21 mouse cellular contexts compared by ENCODE assay signal in genomic region chr3:38461742-38462141, GRCm38 (mm10). TPM values are rescaled to one million over a fixed set of nuclear protein-coding genes. Genes with fewer than 3 reads are reported as not detected.
DNase-seq lines count a peak whose midpoint lies in the region; ATAC-seq and TF ChIP-seq lines count a peak whose summit lies in the region.
"Had no signal": no experiment of that assay in that cellular context is flagged by ENCODE, and none has a peak within 500 bp of the region (broad histone marks: within the 10 kb centered on the region; RNA-seq: fewer than 3 reads in every experiment).

No protein-coding gene starts in this region.

- H3K27ac ChIP-seq in intestine, postnatal 0 days (ENCODE audit: low read depth, low read length), result no peak overlapping the region
- no peak overlapping the region for H3K27ac ChIP-seq in intestine, embryonic 15.5 days
- H3K27ac ChIP-seq in liver, postnatal 0 days (ENCODE audit: low read depth), result no peak overlapping the region
- no peak overlapping the region for H3K27ac ChIP-seq in liver, embryonic 11.5 days (ENCODE audit: low read depth, low read length)
- no peak overlapping the region for H3K27ac ChIP-seq in stomach, postnatal 0 days (replicated peaks)
- H3K27ac ChIP-seq in left cerebral cortex, adult 2 months, result no peak overlapping the region

- no peaks in the 10 kb centered on the region for H3K4me1 ChIP-seq in intestine, postnatal 0 days (replicated peaks; ENCODE audit: control insufficient read depth, insufficient read depth, low read length)
- H3K4me1 ChIP-seq in intestine, embryonic 15.5 days (replicated peaks), result no peaks in the 10 kb centered on the region
- H3K4me1 ChIP-seq in liver, postnatal 0 days (ENCODE audit: insufficient read depth), result no peaks in the 10 kb centered on the region
- no peaks in the 10 kb centered on the region for H3K4me1 ChIP-seq in liver, embryonic 11.5 days (replicated peaks; ENCODE audit: control insufficient read depth, insufficient read depth, low read length)
- peaks cover 2% of the 10 kb centered on the region; the same call in 1 of the 2 replicates for H3K4me1 ChIP-seq in stomach, postnatal 0 days (replicated peaks; ENCODE audit: control insufficient read depth, insufficient read depth)

- no peak overlapping the region for H3K9ac ChIP-seq in intestine, postnatal 0 days (ENCODE audit: low read depth, low read length)
- no peak overlapping the region for H3K9ac ChIP-seq in intestine, embryonic 15.5 days
- H3K9ac ChIP-seq in liver, postnatal 0 days (replicated peaks), result no peak overlapping the region
- no peak overlapping the region for H3K9ac ChIP-seq in liver, embryonic 11.5 days (ENCODE audit: low read depth, low read length)
- H3K9ac ChIP-seq in stomach, postnatal 0 days (ENCODE audit: low read length), result no peak overlapping the region

- H3K36me3 ChIP-seq in intestine, postnatal 0 days (ENCODE audit: control insufficient read depth, insufficient read depth), result peaks cover 40% of the 10 kb centered on the region
- H3K36me3 ChIP-seq in intestine, embryonic 15.5 days, result peaks cover 7% of the 10 kb centered on the region
- peaks cover 7% of the 10 kb centered on the region; the same call in 1 of the 2 replicates for H3K36me3 ChIP-seq in liver, postnatal 0 days (replicated peaks; ENCODE audit: insufficient read depth, low read length)
- H3K36me3 ChIP-seq in liver, embryonic 11.5 days (ENCODE audit: control insufficient read depth, insufficient read depth, low read length), result peaks cover 16% of the 10 kb centered on the region
- peaks cover 17% of the 10 kb centered on the region for H3K36me3 ChIP-seq in stomach, postnatal 0 days (ENCODE audit: control insufficient read depth, insufficient read depth, low read length)
- H3K36me3 ChIP-seq: G1E had no signal

- TF ChIP-seq CTCF in intestine, postnatal 0 days (IDR thresholded peaks at IDR 0.05; ENCODE audit: low read depth), result no peak
- TF ChIP-seq CTCF in liver, postnatal 0 days (IDR thresholded peaks at IDR 0.05; ENCODE audit: low read depth), result no peak
- TF ChIP-seq CTCF in stomach, postnatal 0 days (IDR thresholded peaks at IDR 0.05; ENCODE audit: low read depth), result no peak
- no peak for TF ChIP-seq CTCF in left cerebral cortex, adult 2 months (IDR thresholded peaks at IDR 0.05)

- no peak overlapping the region for H3K4me3 ChIP-seq in intestine, postnatal 0 days (ENCODE audit: low read depth, low read length)
- no peak overlapping the region for H3K4me3 ChIP-seq in intestine, embryonic 15.5 days (replicated peaks)
- no peak overlapping the region for H3K4me3 ChIP-seq in liver, postnatal 0 days (ENCODE audit: low read depth, low read length)
- no peak overlapping the region for H3K4me3 ChIP-seq in liver, embryonic 11.5 days (ENCODE audit: low read depth, low read length)
- H3K4me3 ChIP-seq in stomach, postnatal 0 days (ENCODE audit: low read depth, low read length), result no peak overlapping the region
- H3K4me3 ChIP-seq in left cerebral cortex, adult 2 months, result no peak overlapping the region

- H3K4me2 ChIP-seq in intestine, postnatal 0 days (replicated peaks; ENCODE audit: low read depth), result no peak overlapping the region
- no peak overlapping the region for H3K4me2 ChIP-seq in intestine, embryonic 15.5 days (replicated peaks)
- H3K4me2 ChIP-seq in liver, postnatal 0 days (ENCODE audit: low read depth, low read length), result no peak overlapping the region
- H3K4me2 ChIP-seq in liver, embryonic 11.5 days, result no peak overlapping the region
- H3K4me2 ChIP-seq in stomach, postnatal 0 days (replicated peaks; ENCODE audit: low read depth), result no peak overlapping the region

- no peak for DNase-seq in liver, postnatal 0 days
- DNase-seq in liver, embryonic 11.5 days (ENCODE audit: low spot score), result no peak
- DNase-seq in stomach, postnatal 0 days (ENCODE audit: low spot score), result no peak
- no peak for DNase-seq in left cerebral cortex, adult 2 months (ENCODE audit: extremely low spot score in 1 of 2, low spot score in 2 of 2)
- DNase-seq: adrenal gland, adult 2 months; adrenal gland, adult 8-10 months; adrenal gland, postnatal 10 days; adrenal gland, postnatal 14 days; adrenal gland, postnatal 25 days; adrenal gland, postnatal 36 days; B cell, adult 2 months; cerebellum, adult 11 months; cerebellum, adult 11-12 months; cerebellum, adult 18-20 months had no signal

- intact Hi-C loops in left cerebral cortex, adult 2 months (cut with DNase I), result no loop called here

- TF ChIP-seq EP300 in liver, postnatal 0 days (IDR thresholded peaks at IDR 0.05; ENCODE audit: low read depth), result no peak
- no peak for TF ChIP-seq EP300 in stomach, postnatal 0 days (optimal IDR thresholded peaks at IDR 0.05)

- H3K27me3 ChIP-seq in intestine, postnatal 0 days (replicated peaks; ENCODE audit: control insufficient read depth, insufficient read depth, low read length), result no peaks in the 10 kb centered on the region
- no peaks in the 10 kb centered on the region for H3K27me3 ChIP-seq in intestine, embryonic 15.5 days (replicated peaks)
- no peaks in the 10 kb centered on the region for H3K27me3 ChIP-seq in liver, postnatal 0 days (ENCODE audit: insufficient read depth, low read length)
- no peaks in the 10 kb centered on the region for H3K27me3 ChIP-seq in liver, embryonic 11.5 days (replicated peaks; ENCODE audit: control insufficient read depth, insufficient read depth, low read length)
- no peaks in the 10 kb centered on the region for H3K27me3 ChIP-seq in stomach, postnatal 0 days (ENCODE audit: control insufficient read depth, insufficient read depth, low read length)
- H3K27me3 ChIP-seq: CH12.LX, Patski had no signal

- ATAC-seq in intestine, postnatal 0 days, result peak; percentile 23; the same call in 1 of the 2 replicates
- ATAC-seq in intestine, embryonic 15.5 days, result no peak
- peak; percentile 50; the same call in 1 of the 2 replicates for ATAC-seq in liver, postnatal 0 days
- no peak for ATAC-seq in liver, embryonic 11.5 days (replicated peaks; ENCODE audit: low FRiP score)
- ATAC-seq in stomach, postnatal 0 days (ENCODE audit: low FRiP score, low TSS enrichment), result peak; percentile 80
- ATAC-seq: activated CD4-positive, CD25-positive, alpha-beta regulatory T cell, adult 4 months; CD4-positive, CD25-positive, alpha-beta regulatory T cell, adult 4 months; Patski had no signal

- H3K9me3 ChIP-seq in intestine, postnatal 0 days (ENCODE audit: control insufficient read depth), result no peaks in the 10 kb centered on the region
- no peaks in the 10 kb centered on the region for H3K9me3 ChIP-seq in intestine, embryonic 15.5 days
- no peaks in the 10 kb centered on the region for H3K9me3 ChIP-seq in liver, postnatal 0 days (ENCODE audit: low read length)
- no peaks in the 10 kb centered on the region for H3K9me3 ChIP-seq in liver, embryonic 11.5 days (ENCODE audit: control insufficient read depth, low read length)
- H3K9me3 ChIP-seq in stomach, postnatal 0 days (ENCODE audit: control insufficient read depth, low read length), result no peaks in the 10 kb centered on the region
- H3K9me3 ChIP-seq: G1E had no signal

- 66% methylated on average over 2 of the region's 2 CpGs for WGBS in intestine, postnatal 0 days
- WGBS in intestine, embryonic 15.5 days, result 65% methylated on average over 2 of the region's 2 CpGs
- 60% methylated on average over 2 of the region's 2 CpGs for WGBS in liver, postnatal 0 days (ENCODE audit: insufficient replicate concordance)
- WGBS in liver, embryonic 11.5 days, result 75% methylated on average over 2 of the region's 2 CpGs
- WGBS in stomach, postnatal 0 days, result 43% methylated on average over 2 of the region's 2 CpGs

RNA-seq across cellular contexts. Expression of gene Ankrd50, which starts 22.9 kb away (rescaled TPM):
- polyA plus RNA-seq in intestine, postnatal 0 days (2015; fragmentation: Nextera tagmentation; extraction: Ambion mirVana), result 6.9 and 8.3 TPM in 2 replicates
- polyA plus RNA-seq in intestine, embryonic 15.5 days (2015; fragmentation: Nextera tagmentation; extraction: Ambion mirVana), result 13.3 and 15.2 TPM in 2 replicates
- 2.1 and 2.2 TPM in 2 replicates for polyA plus RNA-seq in liver, postnatal 0 days (2015; fragmentation: Nextera tagmentation; extraction: Ambion mirVana)
- polyA plus RNA-seq in liver, embryonic 11.5 days (2014; fragmentation: Nextera tagmentation; extraction: Ambion mirVana), result 11.2 and 11.7 TPM in 2 replicates
- polyA plus RNA-seq in stomach, postnatal 0 days (2015; fragmentation: Nextera tagmentation; extraction: Ambion mirVana), result 9.8 and 11.1 TPM in 2 replicates
- total RNA-seq in left cerebral cortex, adult 2 months (2021), result 10 to 100 TPM; 83.7 to 88.0 TPM

Comparison
In these comparisons a context has a peak if more than half of its experiments do, and no peak if none do; other contexts are left out.
1. ATAC-seq: peak in intestine, postnatal 0 days (single experiment), liver, postnatal 0 days (single experiment) and stomach, postnatal 0 days (single experiment); none in intestine, embryonic 15.5 days (single experiment) and liver, embryonic 11.5 days (single experiment).